Mouse (Mus musculus): ENCODE data around the gene Hoxb3. TPM values are rescaled to one million over a fixed set of nuclear protein-coding genes. Genes with fewer than 3 reads are reported as not detected.

Hoxb3 gene
- polyA plus RNA-seq, 1 experiment from 2014 or later, result 3.0 TPM

DNA sequence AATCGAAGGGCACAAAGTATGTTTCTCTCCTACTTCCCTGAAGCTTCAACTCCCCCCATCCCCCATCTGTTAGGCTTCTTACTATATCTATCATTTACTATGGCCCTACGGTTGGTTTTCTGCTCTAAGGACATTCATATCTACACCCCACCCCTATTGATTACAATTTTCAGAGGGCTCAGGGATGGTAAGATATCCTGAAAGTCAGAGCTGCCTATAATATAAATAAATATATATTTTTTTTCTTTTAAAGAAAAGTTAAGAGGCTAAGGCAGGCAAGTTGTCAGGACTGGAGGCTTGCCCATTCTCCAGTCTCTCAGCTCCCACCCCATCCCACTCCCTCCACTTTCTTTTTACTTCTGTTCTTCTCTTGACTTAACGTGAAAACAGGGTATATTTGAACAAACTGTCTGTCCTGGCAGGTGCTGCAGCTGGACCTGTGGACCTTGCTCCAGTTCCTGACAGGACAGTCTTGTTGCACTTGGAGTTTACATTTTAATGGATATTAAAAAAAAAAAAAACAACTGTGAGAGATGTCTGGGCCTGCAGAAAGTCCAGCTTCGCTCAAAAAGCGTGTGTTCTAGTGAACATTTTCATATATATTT, 23.9 kb downstream of the Hoxb3 start:
- Histone ChIP-seq H3K4me1 (peaks cover 57% of the 10 kb centered on the region), H3K9ac (0 out of 2 replicates have a peak overlapping the region, but pooled peaks have one; percentile 70), H3K9me3 (no peaks in the 10 kb centered on the region), H3K4me3 (no peak overlapping the region), H3K27me3 (peaks cover 70% of the 10 kb centered on the region), H3K36me3 (no peaks in the 10 kb centered on the region), H3K4me2 (peak overlapping the region; percentile 80), H3K27ac (peak overlapping the region; percentile 99)
- no peak for ATAC-seq (ENCODE audit: borderline replicate concordance, extremely low read depth, low FRiP score, low TSS enrichment)
- 40% methylated on average over 5 of the region's 5 CpGs for WGBS

DNA sequence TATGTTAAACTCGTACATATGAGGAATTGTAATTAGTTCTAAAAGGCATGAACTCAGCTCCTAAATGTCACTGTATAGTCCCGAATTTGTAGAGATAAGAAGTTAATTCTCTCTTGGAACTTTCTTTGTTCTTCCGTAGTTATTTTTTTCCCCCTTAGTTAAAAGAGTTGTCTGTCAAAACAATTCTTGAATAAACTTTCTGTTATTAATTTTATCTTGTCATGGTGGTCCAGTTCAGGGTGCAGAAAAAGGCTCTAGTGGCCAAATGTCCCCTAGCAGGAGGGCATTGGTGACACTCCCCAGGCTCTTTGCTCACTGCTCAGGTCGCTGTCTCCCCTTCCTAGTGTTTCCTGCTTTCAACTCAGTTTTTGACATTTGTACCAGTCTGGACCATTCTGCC, 24.6 kb downstream of the Hoxb3 start:
- 20% methylated on average over 4 of the region's 4 CpGs for WGBS
- Histone ChIP-seq H3K4me3 (no peak overlapping the region), H3K9me3 (no peaks in the 10 kb centered on the region), H3K9ac (no peak overlapping the region), H3K4me1 (peaks cover 57% of the 10 kb centered on the region), H3K27ac (peak overlapping the region; percentile 97), H3K4me2 (peak overlapping the region; percentile 40; the same call in 1 of the 2 replicates), H3K36me3 (no peaks in the 10 kb centered on the region), H3K27me3 (peaks cover 68% of the 10 kb centered on the region)
- no peak for ATAC-seq (ENCODE audit: borderline replicate concordance, extremely low read depth, low FRiP score, low TSS enrichment)

DNA sequence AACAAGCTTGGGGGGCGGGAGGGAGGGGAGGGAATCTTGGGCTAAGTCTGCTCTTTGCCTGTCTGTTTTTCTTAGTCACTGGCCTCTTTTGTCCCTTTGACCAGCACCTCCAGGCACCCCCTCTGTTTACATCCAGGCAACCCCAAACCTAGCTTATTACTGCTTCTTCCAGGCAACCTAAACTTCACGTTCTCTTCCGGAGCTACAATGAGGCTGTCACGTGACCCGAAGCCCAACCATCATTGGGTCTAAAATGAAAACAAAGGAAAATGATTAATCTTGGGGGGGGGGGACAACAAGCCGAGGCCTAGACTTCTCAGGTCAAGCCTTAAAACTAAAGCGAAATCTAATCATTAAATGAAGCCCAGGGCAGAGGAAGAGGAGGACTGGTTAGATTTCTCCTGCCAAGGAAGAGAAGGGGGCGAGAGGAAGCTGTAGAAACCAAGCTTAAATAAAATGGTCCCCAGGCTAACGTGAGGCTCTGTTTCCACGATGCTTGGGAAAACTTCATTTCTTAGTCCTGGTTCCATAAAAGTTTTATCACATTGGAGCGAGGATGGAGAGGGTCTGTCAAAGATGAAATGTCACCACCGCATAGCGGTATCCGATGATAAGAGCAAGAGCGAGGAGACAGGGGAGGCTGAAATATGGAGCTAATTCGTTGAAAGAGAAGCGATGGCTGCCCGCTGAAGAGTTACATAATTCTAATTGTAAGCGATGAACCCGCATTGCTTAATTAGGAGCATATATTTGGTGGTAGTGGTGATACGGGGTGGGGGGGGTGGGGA, 25.2 kb downstream of the Hoxb3 start:
- Histone ChIP-seq H3K4me3 (no peak overlapping the region), H3K9me3 (no peaks in the 10 kb centered on the region), H3K4me1 (peaks cover 57% of the 10 kb centered on the region), H3K9ac (no peak overlapping the region; the same call in 1 of the 2 replicates), H3K36me3 (no peaks in the 10 kb centered on the region), H3K27ac (peak overlapping the region; percentile 97), H3K27me3 (peaks cover 62% of the 10 kb centered on the region), H3K4me2 (peak overlapping the region; percentile 40)
- 16% methylated on average over 21 of the region's 21 CpGs for WGBS
- no peak for ATAC-seq (ENCODE audit: borderline replicate concordance, extremely low read depth, low FRiP score, low TSS enrichment)

DNA sequence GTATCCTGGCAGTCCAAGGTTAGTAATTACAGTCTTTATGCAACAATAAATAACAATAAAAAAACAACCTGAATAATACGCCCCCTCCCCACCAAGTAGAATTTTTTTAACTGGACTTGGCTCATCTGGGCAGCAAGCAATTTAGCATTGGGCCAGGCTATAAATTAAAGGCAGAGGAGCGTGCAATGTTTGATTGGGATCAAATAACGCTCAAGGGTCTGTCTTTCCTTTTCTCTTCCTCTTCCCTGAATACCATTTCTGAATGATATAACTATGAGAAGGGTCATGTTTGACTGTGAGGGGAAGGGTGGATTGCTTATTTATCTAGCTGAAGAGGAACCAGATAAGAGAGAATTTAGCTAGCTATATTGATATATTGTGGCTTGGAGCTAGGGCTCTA, 25.9 kb downstream of the Hoxb3 start:
- H3K9me3 ChIP-seq, result no peaks in the 10 kb centered on the region
- peak overlapping the region; percentile 97 for H3K27ac ChIP-seq
- ATAC-seq (ENCODE audit: borderline replicate concordance, extremely low read depth, low FRiP score, low TSS enrichment), result no peak
- H3K9ac ChIP-seq, result peak overlapping the region; percentile 4; the same call in 1 of the 2 replicates
- peaks cover 58% of the 10 kb centered on the region for H3K27me3 ChIP-seq
- WGBS, result 39% methylated on average over 3 of the region's 3 CpGs
- H3K4me2 ChIP-seq, result peak overlapping the region; percentile 65
- peaks cover 55% of the 10 kb centered on the region for H3K4me1 ChIP-seq
- H3K36me3 ChIP-seq, result no peaks in the 10 kb centered on the region
- no peak overlapping the region for H3K4me3 ChIP-seq

DNA sequence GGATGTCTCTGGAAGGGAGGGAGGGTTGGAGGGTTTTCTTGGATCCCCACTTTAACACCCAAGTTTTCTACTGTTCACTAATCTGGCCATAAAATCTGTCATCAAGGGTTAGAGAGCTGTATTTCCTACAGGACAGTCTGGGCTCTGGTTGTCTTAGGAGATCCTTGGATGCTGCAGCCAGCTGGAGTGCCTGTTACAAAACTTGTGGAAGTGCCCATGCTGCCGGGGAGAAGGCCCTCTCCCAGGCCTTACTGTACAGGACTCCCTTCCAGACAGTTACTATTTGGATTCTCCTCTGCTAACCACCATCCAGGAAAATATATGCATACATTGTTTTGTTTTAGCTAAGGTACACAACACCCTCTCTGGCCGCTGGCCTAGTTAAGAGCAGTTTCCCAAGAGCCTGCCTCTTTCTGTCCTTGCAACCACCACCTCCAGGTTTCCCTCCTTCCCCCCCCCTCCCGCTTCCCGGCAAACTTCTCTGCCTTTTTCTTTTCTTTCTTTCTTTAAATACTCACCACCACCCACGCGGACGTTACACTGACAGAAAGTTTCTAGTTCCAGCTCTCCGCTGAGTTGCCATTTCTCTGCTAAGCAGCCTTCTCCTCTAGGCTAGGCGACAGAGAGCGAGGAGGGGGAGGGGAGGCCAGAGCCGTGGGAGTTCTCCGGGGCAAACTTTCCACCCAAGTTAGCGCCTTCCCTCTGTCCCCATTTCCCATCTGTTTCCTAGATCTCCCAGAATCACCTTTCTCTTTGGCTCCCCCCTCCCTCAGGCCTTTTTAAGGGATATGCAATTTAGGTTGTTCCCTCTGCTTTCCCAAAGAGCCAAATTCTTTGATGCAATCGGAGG, 26.6 kb downstream of the Hoxb3 start:
- Histone ChIP-seq H3K4me1 (peaks cover 53% of the 10 kb centered on the region), H3K9me3 (no peaks in the 10 kb centered on the region), H3K27me3 (peaks cover 56% of the 10 kb centered on the region), H3K27ac (peak overlapping the region; percentile 97), H3K4me3 (peak overlapping the region; percentile 7; the same call in 1 of the 2 replicates), H3K4me2 (peak overlapping the region; percentile 65), H3K9ac (peak overlapping the region; percentile 4), H3K36me3 (no peaks in the 10 kb centered on the region)
- WGBS, result 17% methylated on average over 14 of the region's 14 CpGs
- no peak for ATAC-seq (ENCODE audit: borderline replicate concordance, extremely low read depth, low FRiP score, low TSS enrichment)

DNA sequence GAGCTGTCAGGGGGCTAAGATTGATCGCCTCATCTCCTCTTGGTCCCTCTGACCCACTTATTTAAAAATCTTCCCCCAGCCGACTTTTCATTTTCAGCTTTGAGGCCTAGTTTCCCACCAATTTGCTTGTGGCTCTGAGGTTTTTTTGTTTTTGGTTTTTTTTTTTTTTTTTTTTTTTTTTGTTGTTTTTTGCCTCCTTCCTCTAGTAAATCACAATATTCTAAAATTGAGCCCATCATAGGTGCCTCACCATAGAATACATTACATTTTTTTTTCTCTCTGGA, 27.2 kb downstream of the Hoxb3 start, which contains the start of gene Hoxb2:
Gene Hoxb2 (plus strand): TSS at position 185 of the 284 bp plus-strand sequence.
- H3K4me2 ChIP-seq, result peak within 1 kb of the TSS; percentile 65
- no peaks in the 10 kb centered on the region for H3K36me3 ChIP-seq
- peaks cover 50% of the 10 kb centered on the region for H3K4me1 ChIP-seq
- H3K27me3 ChIP-seq, result peaks cover 51% of the 10 kb centered on the region
- H3K4me3 ChIP-seq, result peak within 1 kb of the TSS; percentile 52; the same call in 1 of the 2 replicates
- 18% methylated on average over 2 of the region's 2 CpGs for WGBS
- H3K9me3 ChIP-seq, result no peaks in the 10 kb centered on the region
- peak within 1 kb of the TSS; percentile 97 for H3K27ac ChIP-seq
- no peak for ATAC-seq (ENCODE audit: borderline replicate concordance, extremely low read depth, low FRiP score, low TSS enrichment)
- H3K9ac ChIP-seq, result peak within 1 kb of the TSS; percentile 29

DNA sequence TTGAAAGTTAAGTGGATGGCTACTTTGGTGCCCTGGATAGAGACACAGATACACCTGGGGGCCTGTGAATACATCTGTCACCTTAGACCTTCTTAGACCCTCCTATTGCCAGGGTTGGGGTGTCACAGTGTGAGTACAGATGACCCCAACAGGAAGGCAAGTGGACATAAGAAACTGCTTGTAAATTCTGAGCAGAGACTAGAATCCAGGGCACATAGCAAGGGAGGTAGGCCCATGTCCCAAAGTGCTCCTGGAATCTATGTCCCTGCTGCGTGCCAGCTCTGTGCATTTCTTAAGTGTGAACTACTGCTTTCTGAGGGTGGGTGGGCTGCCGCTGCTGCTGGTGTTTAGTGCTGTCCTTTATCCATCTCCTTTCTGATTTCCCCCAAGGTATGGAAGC, 27.7 kb downstream of the Hoxb3 start:
- Histone ChIP-seq H3K36me3 (no peaks in the 10 kb centered on the region), H3K9ac (peak overlapping the region; percentile 29; the same call in 1 of the 2 replicates), H3K4me2 (peak overlapping the region; percentile 65), H3K27me3 (peaks cover 45% of the 10 kb centered on the region), H3K9me3 (no peaks in the 10 kb centered on the region), H3K4me3 (0 out of 2 replicates have a peak overlapping the region, but pooled peaks have one; percentile 52), H3K27ac (peak overlapping the region; percentile 97), H3K4me1 (peaks cover 48% of the 10 kb centered on the region)
- no peak for ATAC-seq (ENCODE audit: borderline replicate concordance, extremely low read depth, low FRiP score, low TSS enrichment)
- WGBS, result 26% methylated on average over 2 of the region's 2 CpGs

DNA sequence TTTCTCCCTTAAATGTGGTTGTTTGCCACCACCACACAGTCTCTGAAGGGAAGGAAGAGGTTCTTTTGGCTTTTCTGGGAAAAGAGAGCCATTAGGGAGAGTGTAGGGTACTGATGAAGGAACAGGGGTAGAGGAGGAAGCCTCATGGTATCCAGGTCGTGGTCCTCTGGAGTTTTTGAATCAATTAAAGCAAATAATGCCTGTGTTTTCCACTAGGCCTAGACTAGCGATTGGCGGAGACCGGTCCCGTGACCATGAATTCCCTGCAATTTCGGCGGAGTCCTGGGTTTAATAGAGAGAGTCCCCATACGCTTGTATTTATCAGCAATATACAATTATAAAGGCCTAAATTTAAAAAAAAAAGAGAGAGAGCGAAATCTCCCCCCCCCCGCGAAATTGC, 28.2 kb downstream of the Hoxb3 start:
- H3K9me3 ChIP-seq, result no peaks in the 10 kb centered on the region
- peak overlapping the region; percentile 97 for H3K27ac ChIP-seq
- peak overlapping the region; percentile 65 for H3K4me2 ChIP-seq
- H3K9ac ChIP-seq, result peak overlapping the region; percentile 65
- H3K36me3 ChIP-seq, result no peaks in the 10 kb centered on the region
- H3K4me3 ChIP-seq, result peak overlapping the region; percentile 52
- H3K27me3 ChIP-seq, result peaks cover 40% of the 10 kb centered on the region
- WGBS, result 9% methylated on average over 11 of the region's 11 CpGs
- ATAC-seq (ENCODE audit: borderline replicate concordance, extremely low read depth, low FRiP score, low TSS enrichment), result peak; percentile 46; the same call in 1 of the 2 replicates
- peaks cover 45% of the 10 kb centered on the region for H3K4me1 ChIP-seq

DNA sequence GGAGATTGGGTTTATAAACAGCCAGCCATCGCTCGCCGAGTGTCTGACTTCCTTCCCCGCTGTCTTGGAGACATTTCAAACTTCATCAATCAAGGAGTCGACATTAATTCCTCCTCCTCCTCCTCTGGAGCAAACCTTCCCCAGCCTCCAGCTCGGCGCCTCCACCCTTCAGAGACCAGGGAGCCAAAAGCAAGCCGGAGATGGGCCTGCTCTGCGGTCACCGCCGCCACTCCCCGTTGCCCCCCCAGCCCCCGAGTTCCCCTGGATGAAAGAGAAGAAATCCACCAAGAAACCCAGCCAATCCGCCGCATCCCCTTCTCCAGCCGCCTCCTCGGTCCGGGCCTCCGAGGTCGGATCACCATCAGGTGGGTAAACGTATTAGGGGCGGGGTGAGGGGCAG, 28.7 kb downstream of the Hoxb3 start:
- H3K4me2 ChIP-seq, result peak overlapping the region; percentile 65
- H3K36me3 ChIP-seq, result no peaks in the 10 kb centered on the region
- H3K4me3 ChIP-seq, result peak overlapping the region; percentile 52
- H3K4me1 ChIP-seq, result peaks cover 41% of the 10 kb centered on the region
- ATAC-seq (ENCODE audit: borderline replicate concordance, extremely low read depth, low FRiP score, low TSS enrichment), result peak; percentile 71
- 1% methylated on average over 22 of the region's 22 CpGs for WGBS
- no peaks in the 10 kb centered on the region for H3K9me3 ChIP-seq
- H3K27ac ChIP-seq, result peak overlapping the region; percentile 97
- H3K27me3 ChIP-seq, result peaks cover 35% of the 10 kb centered on the region; the same call in 1 of the 2 replicates
- peak overlapping the region; percentile 65 for H3K9ac ChIP-seq

DNA sequence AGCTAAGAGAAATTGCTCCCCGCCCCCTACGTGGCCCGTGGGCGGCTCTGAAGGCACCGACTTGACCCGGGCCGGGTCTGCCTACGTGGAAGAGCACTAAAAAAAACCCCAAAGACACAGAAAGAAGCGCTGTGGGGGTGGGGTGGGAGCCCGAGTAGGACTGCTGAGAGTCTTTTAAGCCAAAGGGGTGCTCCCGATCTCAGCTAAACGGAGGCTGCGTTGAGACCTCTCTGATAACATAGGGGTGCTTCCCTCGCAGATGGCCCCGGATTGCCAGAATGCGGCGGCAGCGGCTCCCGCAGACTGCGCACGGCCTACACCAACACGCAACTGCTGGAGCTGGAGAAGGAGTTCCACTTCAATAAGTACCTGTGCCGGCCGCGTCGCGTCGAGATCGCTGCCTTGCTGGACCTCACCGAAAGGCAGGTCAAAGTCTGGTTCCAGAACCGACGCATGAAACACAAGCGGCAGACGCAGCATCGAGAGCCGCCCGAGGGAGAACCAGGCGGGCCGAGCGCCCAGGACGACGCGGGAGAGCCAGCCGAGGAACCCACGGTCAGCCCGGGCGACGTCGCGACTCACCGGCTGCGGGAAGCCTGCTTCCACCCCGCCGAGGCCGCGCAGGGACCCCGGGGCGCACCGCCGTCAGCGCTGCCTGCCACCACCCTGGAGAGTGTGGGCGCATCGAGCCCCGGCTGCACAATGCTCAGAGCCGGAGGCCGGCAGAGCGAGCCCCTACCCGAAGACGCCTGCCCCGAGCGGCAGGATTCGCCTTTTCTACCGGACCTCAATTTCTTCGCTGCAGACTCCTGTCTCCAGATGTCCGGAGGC, 29.8 kb downstream of the Hoxb3 start:
- H3K9me3 ChIP-seq, result no peaks in the 10 kb centered on the region
- peak overlapping the region; percentile 52 for H3K4me3 ChIP-seq
- ATAC-seq (ENCODE audit: borderline replicate concordance, extremely low read depth, low FRiP score, low TSS enrichment), result no peak
- peak overlapping the region; percentile 65 for H3K9ac ChIP-seq
- WGBS, result under 1% methylated on average over 74 of the region's 75 CpGs
- H3K27ac ChIP-seq, result peak overlapping the region; percentile 97
- H3K36me3 ChIP-seq, result no peaks in the 10 kb centered on the region
- H3K4me1 ChIP-seq, result peaks cover 37% of the 10 kb centered on the region
- H3K4me2 ChIP-seq, result peak overlapping the region; percentile 65
- peaks cover 29% of the 10 kb centered on the region; the same call in 1 of the 2 replicates for H3K27me3 ChIP-seq

DNA sequence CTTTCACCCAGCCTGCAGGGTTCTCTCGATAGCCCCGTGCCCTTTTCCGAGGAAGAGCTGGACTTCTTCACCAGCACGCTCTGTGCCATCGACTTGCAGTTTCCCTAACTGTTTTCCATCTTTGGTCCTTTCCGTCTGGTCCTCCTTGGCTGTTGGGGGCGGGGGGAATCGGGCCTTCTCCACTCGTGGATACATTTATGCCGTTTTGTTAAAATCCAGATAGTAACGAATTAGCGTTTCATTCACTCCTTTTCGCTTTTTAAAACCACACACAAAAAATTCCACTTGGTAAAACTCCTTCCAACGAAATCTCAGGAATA, 30.4 kb downstream of the Hoxb3 start:
- Histone ChIP-seq H3K4me1 (peaks cover 32% of the 10 kb centered on the region), H3K36me3 (no peaks in the 10 kb centered on the region), H3K9ac (peak overlapping the region; percentile 65), H3K27me3 (peaks cover 23% of the 10 kb centered on the region; the same call in 1 of the 2 replicates), H3K4me2 (peak overlapping the region; percentile 65), H3K27ac (peak overlapping the region; percentile 97), H3K9me3 (no peaks in the 10 kb centered on the region), H3K4me3 (peak overlapping the region; percentile 52)
- ATAC-seq (ENCODE audit: borderline replicate concordance, extremely low read depth, low FRiP score, low TSS enrichment), result no peak
- 3% methylated on average over 14 of the region's 14 CpGs for WGBS

Data from lung, embryonic 15.5 days (tissue).